Mouse (Mus musculus) testis, adult 2 months (tissue): ENCODE measurements around the gene Tcirg1. TPM values are rescaled to one million over a fixed set of nuclear protein-coding genes. Genes with fewer than 3 reads are reported as not detected.

Experiments
- H3K27ac ChIP-seq: fragments of 200-500 bp; 2 replicates; pipeline ENCODE4 v1.5.1; 2012; ENCODE audit warnings: low read depth, low read length; ENCODE audit not compliant: control insufficient read depth, insufficient read depth
- H3K27me3 ChIP-seq: fragments of 200-500 bp; 2 replicates; pipeline ENCODE4 v1.6.1; 2012; ENCODE audit warnings: mild to moderate bottlenecking, low read length, moderate library complexity; ENCODE audit not compliant: control insufficient read depth, insufficient read depth
- H3K36me3 ChIP-seq: fragments of 200-500 bp; 2 replicates; pipeline ENCODE4 v1.6.1; 2012; ENCODE audit warnings: mild to moderate bottlenecking, low read length; ENCODE audit not compliant: control insufficient read depth, insufficient read depth
- H3K4me1 ChIP-seq: fragments of 200-500 bp; 2 replicates; pipeline ENCODE4 v1.6.1; 2012; ENCODE audit warnings: low read length; ENCODE audit not compliant: control insufficient read depth, insufficient read depth
- H3K4me3 ChIP-seq: fragments of 200-500 bp; 2 replicates; pipeline ENCODE4 v1.5.1; 2012; ENCODE audit warnings: low read depth, mild to moderate bottlenecking, low read length, moderate library complexity, mixed read lengths; ENCODE audit not compliant: control insufficient read depth
- CTCF ChIP-seq: fragments of 200-500 bp; IDR thresholded peaks from 2 replicates; pipeline ENCODE4 v1.5.1; 2012; ENCODE audit warnings: low read depth, mild to moderate bottlenecking, inconsistent platforms, low read length, moderate library complexity; ENCODE audit not compliant: control insufficient read depth, insufficient read depth, insufficient replicate concordance
- POLR2A ChIP-seq: fragments of 200-500 bp; IDR thresholded peaks from 2 replicates; pipeline ENCODE4 v1.6.1; 2012; ENCODE audit warnings: low read depth, mild to moderate bottlenecking, inconsistent platforms, low read length, moderate library complexity; ENCODE audit not compliant: control insufficient read depth
- polyA plus RNA-seq: library from polyadenylated mRNA; depleted of rRNA; stranded (reverse); fragments of >200 nt; gene quantifications from 2 replicates; pipeline ENCODE4 v1.2.3, GENCODE M21; 2012; rRNA removed

Tcirg1 gene
- polyA plus RNA-seq = 11.2 and 11.4 TPM in 2 replicates

GRCm38 (mm10) chr19:3906795-3907786 lies at the start of gene Tcirg1:
Tcirg1 (minus strand) TSS chr19:3907133.
- peak within 1 kb of the TSS; percentile 35 for H3K27ac ChIP-seq
- H3K27me3 ChIP-seq = no peaks in the 10 kb centered on the region
- H3K4me3 ChIP-seq = peak within 1 kb of the TSS; percentile 87
- TF ChIP-seq CTCF (no peak), POLR2A (0 out of 2 replicates have a peak, but pooled peaks have one; percentile 39)
- H3K36me3 ChIP-seq = no peaks in the 10 kb centered on the region
- H3K4me1 ChIP-seq = peaks cover 32% of the 10 kb centered on the region

GRCm38 (mm10) chr19:3955804-3956203 lies 48.9 kb upstream of the Tcirg1 start:
- Histone ChIP-seq H3K4me3 (no peak overlapping the region), H3K36me3 (no peaks in the 10 kb centered on the region), H3K27ac (no peak overlapping the region), H3K27me3 (no peaks in the 10 kb centered on the region), H3K4me1 (no peaks in the 10 kb centered on the region)
- no peak for TF ChIP-seq POLR2A
- no peak for TF ChIP-seq CTCF

GRCm38 (mm10) chr19:3955033-3955432 lies 48.1 kb upstream of the Tcirg1 start:
- Histone ChIP-seq H3K4me3 (no peak overlapping the region), H3K36me3 (no peaks in the 10 kb centered on the region), H3K27me3 (no peaks in the 10 kb centered on the region), H3K4me1 (no peaks in the 10 kb centered on the region), H3K27ac (no peak overlapping the region)
- TF ChIP-seq POLR2A = no peak
- no peak for TF ChIP-seq CTCF

GRCm38 (mm10) chr19:3952099-3952498 lies 45.2 kb upstream of the Tcirg1 start:
- H3K4me3 ChIP-seq = no peak overlapping the region
- TF ChIP-seq POLR2A (no peak), CTCF (no peak)
- no peaks in the 10 kb centered on the region for H3K36me3 ChIP-seq
- peaks cover 4% of the 10 kb centered on the region for H3K4me1 ChIP-seq
- H3K27me3 ChIP-seq = no peaks in the 10 kb centered on the region
- no peak overlapping the region for H3K27ac ChIP-seq

GRCm38 (mm10) chr19:3951461-3951860 lies 44.5 kb upstream of the Tcirg1 start:
- Histone ChIP-seq H3K27me3 (no peaks in the 10 kb centered on the region), H3K36me3 (no peaks in the 10 kb centered on the region), H3K27ac (no peak overlapping the region), H3K4me3 (no peak overlapping the region), H3K4me1 (peaks cover 4% of the 10 kb centered on the region)
- no peak for TF ChIP-seq CTCF
- TF ChIP-seq POLR2A = no peak

GRCm38 (mm10) chr19:3950331-3950730 lies 43.4 kb upstream of the Tcirg1 start:
- H3K4me1 ChIP-seq = peaks cover 4% of the 10 kb centered on the region

GRCm38 (mm10) chr19:3948546-3948945 lies 41.6 kb upstream of the Tcirg1 start:
- no peaks in the 10 kb centered on the region for H3K27me3 ChIP-seq
- peaks cover 4% of the 10 kb centered on the region for H3K4me1 ChIP-seq
- H3K27ac ChIP-seq = no peak overlapping the region
- no peak overlapping the region for H3K4me3 ChIP-seq
- H3K36me3 ChIP-seq = no peaks in the 10 kb centered on the region
- TF ChIP-seq CTCF (no peak), POLR2A (no peak)

More at GRCm38 (mm10) chr19:3950331-3950730, 43.4 kb upstream of the Tcirg1 start:
- no peak for TF ChIP-seq CTCF
- H3K4me3 ChIP-seq = no peak overlapping the region
- no peak overlapping the region for H3K27ac ChIP-seq
- no peaks in the 10 kb centered on the region for H3K27me3 ChIP-seq
- H3K36me3 ChIP-seq = no peaks in the 10 kb centered on the region
